Mouse (Mus musculus): ENCODE measurements at regions not wholly inside any gene's neighbourhood (a gene's known extent, or its start where the extent isn't known, plus 50 kb on each side); places are given as distances from the start of the nearest gene placed in this dataset.

- no peaks in the 10 kb centered on the region for H3K9me3 ChIP-seq (ENCODE audit: control insufficient read depth, low read length)
- no peaks in the 10 kb centered on the region for H3K27me3 ChIP-seq (ENCODE audit: control insufficient read depth, insufficient read depth, low read length)
- H3K36me3 ChIP-seq (ENCODE audit: control insufficient read depth, insufficient read depth, low read length): no peaks in the 10 kb centered on the region
- H3K4me2 ChIP-seq (ENCODE audit: low read depth, severe bottlenecking): no peak overlapping the region
- no peak overlapping the region for H3K4me3 ChIP-seq (ENCODE audit: low read depth, low read length)
- 65% methylated on average over 9 of the region's 9 CpGs for WGBS
- no peaks in the 10 kb centered on the region for H3K4me1 ChIP-seq (ENCODE audit: control insufficient read depth, insufficient read depth, low read length)
- ATAC-seq (ENCODE audit: insufficient number of reproducible peaks, low FRiP score, low TSS enrichment, low read depth) (no peak), DNase-seq (ENCODE audit: low spot score) (no peak)
- no peak overlapping the region for H3K27ac ChIP-seq (replicated peaks; ENCODE audit: low read depth, low read length)
- H3K9ac ChIP-seq (ENCODE audit: low read length): no peak overlapping the region
Measured at GRCm38 (mm10) chr4:137216908-137217497, 60.3 kb upstream of the Wnt4 start.

- no peak overlapping the region for H3K4me3 ChIP-seq (ENCODE audit: low read depth, low read length)
- H3K27me3 ChIP-seq (ENCODE audit: control insufficient read depth, insufficient read depth, low read length): no peaks in the 10 kb centered on the region
- ATAC-seq (ENCODE audit: insufficient number of reproducible peaks, low FRiP score, low TSS enrichment, low read depth): no peak
- no peaks in the 10 kb centered on the region for H3K36me3 ChIP-seq (ENCODE audit: control insufficient read depth, insufficient read depth, low read length)
- H3K9me3 ChIP-seq (ENCODE audit: control insufficient read depth, low read length): no peaks in the 10 kb centered on the region
- 80% methylated on average over 8 of the region's 8 CpGs for WGBS
- no peak overlapping the region for H3K27ac ChIP-seq (replicated peaks; ENCODE audit: low read depth, low read length)
- no peak overlapping the region for H3K4me2 ChIP-seq (ENCODE audit: low read depth, severe bottlenecking)
- H3K4me1 ChIP-seq (ENCODE audit: control insufficient read depth, insufficient read depth, low read length): no peaks in the 10 kb centered on the region
- no peak overlapping the region for H3K9ac ChIP-seq (ENCODE audit: low read length)
- DNase-seq (ENCODE audit: low spot score): no peak
Measured at GRCm38 (mm10) chr4:137214573-137214972, 62.7 kb upstream of the Wnt4 start.

GRCm38 (mm10) chr4:137212846-137213245, 64.4 kb upstream of the Wnt4 start:
- H3K9me3 ChIP-seq (ENCODE audit: control insufficient read depth, low read length): no peaks in the 10 kb centered on the region
- no peaks in the 10 kb centered on the region for H3K4me1 ChIP-seq (ENCODE audit: control insufficient read depth, insufficient read depth, low read length)
- DNase-seq (ENCODE audit: low spot score) (no peak), ATAC-seq (ENCODE audit: insufficient number of reproducible peaks, low FRiP score, low TSS enrichment, low read depth) (no peak)
- no peak overlapping the region for H3K4me3 ChIP-seq (ENCODE audit: low read depth, low read length)
- H3K4me2 ChIP-seq (ENCODE audit: low read depth, severe bottlenecking): no peak overlapping the region
- no peaks in the 10 kb centered on the region for H3K27me3 ChIP-seq (ENCODE audit: control insufficient read depth, insufficient read depth, low read length)
- H3K36me3 ChIP-seq (ENCODE audit: control insufficient read depth, insufficient read depth, low read length): no peaks in the 10 kb centered on the region
- 64% methylated on average over 9 of the region's 9 CpGs for WGBS
- H3K9ac ChIP-seq (ENCODE audit: low read length): no peak overlapping the region
- H3K27ac ChIP-seq (replicated peaks; ENCODE audit: low read depth, low read length): no peak overlapping the region

- ATAC-seq (ENCODE audit: insufficient number of reproducible peaks, low FRiP score, low TSS enrichment, low read depth): no peak
- Histone ChIP-seq H3K9me3 (ENCODE audit: control insufficient read depth, low read length) (no peaks in the 10 kb centered on the region), H3K27me3 (ENCODE audit: control insufficient read depth, insufficient read depth, low read length) (no peaks in the 10 kb centered on the region), H3K36me3 (ENCODE audit: control insufficient read depth, insufficient read depth, low read length) (no peaks in the 10 kb centered on the region), H3K4me1 (ENCODE audit: control insufficient read depth, insufficient read depth, low read length) (no peaks in the 10 kb centered on the region), H3K9ac (ENCODE audit: low read length) (no peak overlapping the region), H3K4me2 (ENCODE audit: low read depth, severe bottlenecking) (no peak overlapping the region), H3K4me3 (ENCODE audit: low read depth, low read length) (no peak overlapping the region), H3K27ac (replicated peaks; ENCODE audit: low read depth, low read length) (no peak overlapping the region)
- 51% methylated on average over 14 of the region's 14 CpGs for WGBS
- DNase-seq (ENCODE audit: low spot score): no peak
Measured at GRCm38 (mm10) chr4:137212106-137212505, 65.2 kb upstream of the Wnt4 start.

GRCm38 (mm10) chr4:137211288-137211687, 66.0 kb upstream of the Wnt4 start:
- ATAC-seq (ENCODE audit: insufficient number of reproducible peaks, low FRiP score, low TSS enrichment, low read depth) (no peak), DNase-seq (ENCODE audit: low spot score) (no peak)
- Histone ChIP-seq H3K4me2 (ENCODE audit: low read depth, severe bottlenecking) (no peak overlapping the region), H3K27ac (replicated peaks; ENCODE audit: low read depth, low read length) (no peak overlapping the region), H3K36me3 (ENCODE audit: control insufficient read depth, insufficient read depth, low read length) (no peaks in the 10 kb centered on the region), H3K9ac (ENCODE audit: low read length) (no peak overlapping the region), H3K27me3 (ENCODE audit: control insufficient read depth, insufficient read depth, low read length) (no peaks in the 10 kb centered on the region), H3K4me3 (ENCODE audit: low read depth, low read length) (no peak overlapping the region), H3K4me1 (ENCODE audit: control insufficient read depth, insufficient read depth, low read length) (no peaks in the 10 kb centered on the region), H3K9me3 (ENCODE audit: control insufficient read depth, low read length) (no peaks in the 10 kb centered on the region)
- whole genome bisulfite sequencing: 72% methylated on average over 4 of the region's 4 CpGs

GRCm38 (mm10) chr4:137210525-137210924, 66.8 kb upstream of the Wnt4 start:
- ATAC-seq (ENCODE audit: insufficient number of reproducible peaks, low FRiP score, low TSS enrichment, low read depth) (no peak), DNase-seq (ENCODE audit: low spot score) (no peak)
- Histone ChIP-seq H3K4me3 (ENCODE audit: low read depth, low read length) (no peak overlapping the region), H3K27me3 (ENCODE audit: control insufficient read depth, insufficient read depth, low read length) (no peaks in the 10 kb centered on the region), H3K4me1 (ENCODE audit: control insufficient read depth, insufficient read depth, low read length) (no peaks in the 10 kb centered on the region), H3K9ac (ENCODE audit: low read length) (no peak overlapping the region), H3K27ac (replicated peaks; ENCODE audit: low read depth, low read length) (no peak overlapping the region), H3K9me3 (ENCODE audit: control insufficient read depth, low read length) (no peaks in the 10 kb centered on the region), H3K36me3 (ENCODE audit: control insufficient read depth, insufficient read depth, low read length) (no peaks in the 10 kb centered on the region), H3K4me2 (ENCODE audit: low read depth, severe bottlenecking) (no peak overlapping the region)
- 76% methylated on average over 4 of the region's 4 CpGs for WGBS

- no peaks in the 10 kb centered on the region for H3K9me3 ChIP-seq (ENCODE audit: control insufficient read depth, low read length)
- no peaks in the 10 kb centered on the region for H3K36me3 ChIP-seq (ENCODE audit: control insufficient read depth, insufficient read depth, low read length)
- DNase-seq (ENCODE audit: low spot score): no peak
- no peak overlapping the region for H3K9ac ChIP-seq (ENCODE audit: low read length)
- H3K27ac ChIP-seq (replicated peaks; ENCODE audit: low read depth, low read length): no peak overlapping the region
- H3K4me2 ChIP-seq (ENCODE audit: low read depth, severe bottlenecking): no peak overlapping the region
- no peaks in the 10 kb centered on the region for H3K27me3 ChIP-seq (ENCODE audit: control insufficient read depth, insufficient read depth, low read length)
- 84% methylated on average over 7 of the region's 7 CpGs for WGBS
- no peak for ATAC-seq (ENCODE audit: insufficient number of reproducible peaks, low FRiP score, low TSS enrichment, low read depth)
- H3K4me3 ChIP-seq (ENCODE audit: low read depth, low read length): no peak overlapping the region
- H3K4me1 ChIP-seq (ENCODE audit: control insufficient read depth, insufficient read depth, low read length): peaks cover 8% of the 10 kb centered on the region; the same call in 1 of the 2 replicates
Measured at GRCm38 (mm10) chr4:137200968-137201367, 76.3 kb upstream of the Wnt4 start.

- Histone ChIP-seq H3K27me3 (ENCODE audit: control insufficient read depth, insufficient read depth, low read length) (no peaks in the 10 kb centered on the region), H3K9ac (ENCODE audit: low read length) (no peak overlapping the region), H3K4me3 (ENCODE audit: low read depth, low read length) (no peak overlapping the region), H3K27ac (replicated peaks; ENCODE audit: low read depth, low read length) (no peak overlapping the region), H3K4me1 (ENCODE audit: control insufficient read depth, insufficient read depth, low read length) (peaks cover 8% of the 10 kb centered on the region; the same call in 1 of the 2 replicates), H3K36me3 (ENCODE audit: control insufficient read depth, insufficient read depth, low read length) (no peaks in the 10 kb centered on the region), H3K4me2 (ENCODE audit: low read depth, severe bottlenecking) (no peak overlapping the region), H3K9me3 (ENCODE audit: control insufficient read depth, low read length) (no peaks in the 10 kb centered on the region)
- 71% methylated on average over 9 of the region's 9 CpGs for WGBS
- DNase-seq (ENCODE audit: low spot score) (no peak), ATAC-seq (ENCODE audit: insufficient number of reproducible peaks, low FRiP score, low TSS enrichment, low read depth) (no peak)
Measured at GRCm38 (mm10) chr4:137200426-137200825, 76.9 kb upstream of the Wnt4 start.

- no peaks in the 10 kb centered on the region for H3K27me3 ChIP-seq (ENCODE audit: control insufficient read depth, insufficient read depth, low read length)
- DNase-seq (ENCODE audit: low spot score) (no peak), ATAC-seq (ENCODE audit: insufficient number of reproducible peaks, low FRiP score, low TSS enrichment, low read depth) (no peak)
- H3K27ac ChIP-seq (replicated peaks; ENCODE audit: low read depth, low read length): no peak overlapping the region
- WGBS: 63% methylated on average over 5 of the region's 5 CpGs
- H3K9me3 ChIP-seq (ENCODE audit: control insufficient read depth, low read length): no peaks in the 10 kb centered on the region
- no peak overlapping the region for H3K4me3 ChIP-seq (ENCODE audit: low read depth, low read length)
- H3K4me1 ChIP-seq (ENCODE audit: control insufficient read depth, insufficient read depth, low read length): 0 out of 2 replicates have a peak, but pooled peaks cover 5% of the 10 kb centered on the region
- H3K36me3 ChIP-seq (ENCODE audit: control insufficient read depth, insufficient read depth, low read length): no peaks in the 10 kb centered on the region
- no peak overlapping the region for H3K4me2 ChIP-seq (ENCODE audit: low read depth, severe bottlenecking)
- no peak overlapping the region for H3K9ac ChIP-seq (ENCODE audit: low read length)
Measured at GRCm38 (mm10) chr4:137196491-137196974, 80.8 kb upstream of the Wnt4 start.
